ENCODE assay signal across 20 mouse cellular contexts in the genomic region with DNA sequence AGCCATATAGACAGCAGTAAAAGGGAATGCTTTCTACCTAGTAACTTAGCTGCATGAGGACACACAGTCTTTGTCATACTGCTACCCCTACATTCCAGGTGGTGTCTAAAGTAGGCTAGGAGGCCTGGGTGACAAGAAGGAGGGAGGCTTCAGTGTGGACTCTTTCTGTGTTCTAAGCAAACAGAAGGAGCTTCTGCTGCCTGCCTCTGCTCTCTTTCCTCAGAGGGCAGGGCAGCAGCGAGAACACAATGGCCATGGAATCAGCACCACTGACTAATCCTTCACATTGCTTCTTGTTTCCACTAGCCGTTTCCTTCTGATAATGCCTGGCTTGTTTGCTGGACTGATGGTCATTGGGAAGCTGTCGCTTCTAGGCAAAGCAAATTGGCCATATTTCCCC. TPM values are rescaled to one million over a fixed set of nuclear protein-coding genes. Genes with fewer than 3 reads are reported as not detected.
DNase-seq lines count a peak whose midpoint lies in the region; ATAC-seq and TF ChIP-seq lines count a peak whose summit lies in the region.
"Had no signal": no experiment of that assay in that cellular context is flagged by ENCODE, and none has a peak within 500 bp of the region (broad histone marks: within the 10 kb centered on the region; RNA-seq: fewer than 3 reads in every experiment).

No protein-coding gene starts in this region.

- intact Hi-C loops in heart, adult 2 months (cut with DNase I): no loop called here
- intact Hi-C loops in heart, postnatal 10 days (cut with DNase I): no loop called here
- intact Hi-C loops in heart, postnatal 14 days (cut with DNase I): no loop called here

- no peaks in the 10 kb centered on the region for H3K27me3 ChIP-seq in heart, adult 2 months (ENCODE audit: control insufficient read depth, insufficient read depth, low read length)
- H3K27me3 ChIP-seq in heart, postnatal 0 days (ENCODE audit: control insufficient read depth, insufficient read depth, low read length): no peaks in the 10 kb centered on the region
- no peaks in the 10 kb centered on the region for H3K27me3 ChIP-seq in megakaryocyte, embryonic 14.5 days (replicated peaks)
- H3K27me3 ChIP-seq: forebrain, embryonic 12.5 days; intestine, embryonic 15.5 days; kidney, embryonic 15.5 days; midbrain, embryonic 12.5 days; Patski had no signal

- H3K4me1 ChIP-seq in heart, adult 2 months (ENCODE audit: control insufficient read depth, insufficient read depth, low read length): no peaks in the 10 kb centered on the region
- peaks cover 4% of the 10 kb centered on the region; the same call in 1 of the 2 replicates for H3K4me1 ChIP-seq in heart, postnatal 0 days (ENCODE audit: control insufficient read depth, insufficient read depth)
- H3K4me1 ChIP-seq in megakaryocyte, embryonic 14.5 days: peaks cover 91% of the 10 kb centered on the region
- H3K4me1 ChIP-seq in olfactory bulb, adult 2 months (ENCODE audit: control insufficient read depth, insufficient read depth, low read length): peaks cover 25% of the 10 kb centered on the region

- no peak overlapping the region for H3K4me3 ChIP-seq in heart, adult 2 months
- no peak overlapping the region for H3K4me3 ChIP-seq in heart, postnatal 0 days (ENCODE audit: low read depth, low read length)
- peak overlapping the region; percentile 73 for H3K4me3 ChIP-seq in megakaryocyte, embryonic 14.5 days (replicated peaks)
- no peak overlapping the region for H3K4me3 ChIP-seq in olfactory bulb, adult 2 months (ENCODE audit: insufficient read depth, low read depth, low read length)
- H3K4me3 ChIP-seq: forebrain, embryonic 12.5 days; intestine, embryonic 15.5 days; kidney, embryonic 15.5 days; midbrain, embryonic 12.5 days had no signal

- TF ChIP-seq POLR2A in heart, adult 2 months (IDR thresholded peaks at IDR 0.05; ENCODE audit: insufficient read depth, low read depth, low read length): no peak
- no peak for TF ChIP-seq POLR2A in olfactory bulb, adult 2 months (IDR thresholded peaks at IDR 0.05; ENCODE audit: insufficient read depth, low read depth, low read length)

- no peak for TF ChIP-seq CTCF in heart, adult 2 months (IDR thresholded peaks at IDR 0.05)
- TF ChIP-seq CTCF in heart, postnatal 0 days (IDR thresholded peaks at IDR 0.05; ENCODE audit: low read depth): no peak
- TF ChIP-seq CTCF in olfactory bulb, adult 2 months (IDR thresholded peaks at IDR 0.05; ENCODE audit: insufficient read depth, low read depth, low read length): no peak

- H3K36me3 ChIP-seq in heart, adult 2 months (ENCODE audit: control insufficient read depth, insufficient read depth, low read length): no peaks in the 10 kb centered on the region
- H3K36me3 ChIP-seq in heart, postnatal 0 days (replicated peaks; ENCODE audit: control insufficient read depth, insufficient read depth, low read length): peaks cover 11% of the 10 kb centered on the region
- peaks cover 50% of the 10 kb centered on the region for H3K36me3 ChIP-seq in megakaryocyte, embryonic 14.5 days (replicated peaks; ENCODE audit: low read length)

- no peak overlapping the region for H3K4me2 ChIP-seq in heart, postnatal 0 days (ENCODE audit: low read depth, low read length)
- H3K4me2 ChIP-seq: forebrain, embryonic 12.5 days; hindbrain, embryonic 14.5 days; intestine, embryonic 15.5 days; kidney, embryonic 15.5 days; liver, embryonic 11.5 days; midbrain, embryonic 12.5 days had no signal

- H3K79me2 ChIP-seq in heart, adult 2 months (replicated peaks; ENCODE audit: control insufficient read depth, insufficient read depth, low read length): no peaks in the 10 kb centered on the region

- 38% methylated on average over 3 of the region's 3 CpGs for WGBS in heart, adult 2 months
- WGBS in heart, postnatal 0 days: 50% methylated on average over 3 of the region's 3 CpGs
- 50% methylated on average over 3 of the region's 3 CpGs for WGBS in olfactory bulb, adult 2 months

- no peak for ATAC-seq in heart, postnatal 0 days (ENCODE audit: insufficient read depth, low read depth)
- ATAC-seq in megakaryocyte, adult 5-6 weeks (ENCODE audit: poor library complexity, severe bottlenecking): no peak
- ATAC-seq: intestine, embryonic 15.5 days; Patski had no signal

- no peaks in the 10 kb centered on the region for H3K9me3 ChIP-seq in heart, postnatal 0 days (replicated peaks; ENCODE audit: control insufficient read depth, low read length)
- H3K9me3 ChIP-seq in megakaryocyte, embryonic 14.5 days: no peaks in the 10 kb centered on the region
- H3K9me3 ChIP-seq: forebrain, embryonic 12.5 days; intestine, embryonic 15.5 days; kidney, embryonic 15.5 days; midbrain, embryonic 12.5 days had no signal

- H3K27ac ChIP-seq in heart, adult 2 months: no peak overlapping the region
- H3K27ac ChIP-seq in heart, postnatal 0 days (ENCODE audit: low read depth): peak overlapping the region; percentile 46
- peak overlapping the region; percentile 41; the same call in 1 of the 2 replicates for H3K27ac ChIP-seq in olfactory bulb, adult 2 months (ENCODE audit: insufficient read depth, low read depth, low read length)
- H3K27ac ChIP-seq: forebrain, embryonic 12.5 days; hindbrain, embryonic 14.5 days; intestine, embryonic 15.5 days; kidney, embryonic 15.5 days; midbrain, embryonic 12.5 days had no signal

- DNase-seq in heart, adult 2 months: no peak
- no peak for DNase-seq in heart, postnatal 10 days
- peak; percentile 35 for DNase-seq in heart, postnatal 0 days (ENCODE audit: low spot score)
- DNase-seq in heart, postnatal 14 days: no peak
- DNase-seq in spleen, adult 18-20 months: no peak
- DNase-seq: cerebellum, adult 9-11 months; gastrocnemius, postnatal 14 days; layer of hippocampus, postnatal 36 days; left cerebral cortex, postnatal 4 days; lung, postnatal 14 days had no signal

- TF ChIP-seq EP300 in heart, adult 2 months (IDR thresholded peaks at IDR 0.05; ENCODE audit: insufficient read depth, low read depth, low read length): 0 out of 2 replicates have a peak, but pooled peaks have one; percentile 36
- TF ChIP-seq EP300 in heart, postnatal 0 days (IDR thresholded peaks at IDR 0.05; ENCODE audit: low read depth): no peak

- no peak overlapping the region for H3K9ac ChIP-seq in heart, adult 2 months (ENCODE audit: low read depth, low read length)
- H3K9ac ChIP-seq in heart, postnatal 0 days (replicated peaks; ENCODE audit: low read depth, low read length): no peak overlapping the region
- H3K9ac ChIP-seq: forebrain, embryonic 12.5 days; hindbrain, embryonic 14.5 days; intestine, embryonic 15.5 days; kidney, embryonic 15.5 days; midbrain, embryonic 12.5 days had no signal

RNA-seq across cellular contexts. Expression of gene Lrrc4, which starts 40.4 kb away (rescaled TPM):
- under 1 TPM; 0.43 to 0.47 TPM for total RNA-seq in heart, adult 2 months (2021)
- 0.67 and 0.68 TPM in 2 replicates for polyA plus RNA-seq in heart, adult 2 months (2012; rRNA removed)
- under 1 TPM; 0.42 to 0.43 TPM for total RNA-seq in heart, postnatal 10 days (2021)
- 0.81 and 1.8 TPM in 2 replicates for total RNA-seq in heart, postnatal 0 days (2014; rRNA removed; ENCODE audit: low replicate concordance)
- 0.05 and 0.12 TPM in 2 replicates for polyA plus RNA-seq in heart, postnatal 0 days (2015; fragmentation: Nextera tagmentation; extraction: Ambion mirVana)
- under 1 TPM; 0.22 to 0.43 TPM for total RNA-seq in heart, postnatal 14 days (2021)
- 0.06 TPM in 1 of 2 replicates, not detected in the other for polyA plus RNA-seq in megakaryocyte, embryonic 14.5 days (2012; ENCODE audit: insufficient read depth, low replicate concordance)
- total RNA-seq in megakaryocyte, adult 5-6 weeks (2015): not detected in 2 replicates
- total RNA-seq in megakaryocyte, adult 5-6 weeks (2017): 0.07 TPM in 1 of 2 replicates, not detected in the other
- not detected in 2 replicates for polyA plus RNA-seq in olfactory bulb, adult 2 months (2012; ENCODE audit: insufficient read depth, insufficient read length, low replicate concordance, missing spikeins)
- polyA plus RNA-seq: Patski had no signal
